Mouse (Mus musculus): Measurements from ENCODE around the gene Gm44790. TPM values are rescaled to one million over a fixed set of nuclear protein-coding genes. Genes with fewer than 3 reads are reported as not detected.

Gm44790 gene
- polyA plus RNA-seq, 1 experiment from 2014 or later = not detected

Other genes with a start within 250 kb of the Gm44790 start
- 3.8 TPM in 2 replicates for gene Tgfa, start 231.4 kb upstream of the Gm44790 start, polyA plus RNA-seq (2015; fragmentation: Nextera tagmentation; extraction: Ambion mirVana)
- 134 and 137 TPM in 2 replicates for gene Fam136a, start 61.0 kb upstream of the Gm44790 start, polyA plus RNA-seq (2015; fragmentation: Nextera tagmentation; extraction: Ambion mirVana)
- 599 and 627 TPM in 2 replicates for gene Snrpg, start 55.4 kb upstream of the Gm44790 start, polyA plus RNA-seq (2015; fragmentation: Nextera tagmentation; extraction: Ambion mirVana)
- 114 and 122 TPM in 2 replicates for gene Pcyox1, start 29.5 kb upstream of the Gm44790 start, polyA plus RNA-seq (2015; fragmentation: Nextera tagmentation; extraction: Ambion mirVana)
- 401 and 405 TPM in 2 replicates for gene Tia1, start 22.4 kb upstream of the Gm44790 start, polyA plus RNA-seq (2015; fragmentation: Nextera tagmentation; extraction: Ambion mirVana)
- gene C87436, start 11.7 kb downstream of the Gm44790 start, polyA plus RNA-seq (2015; fragmentation: Nextera tagmentation; extraction: Ambion mirVana) = 27.7 and 28.8 TPM in 2 replicates
- gene Pcbp1, start 99.7 kb downstream of the Gm44790 start, polyA plus RNA-seq (2015; fragmentation: Nextera tagmentation; extraction: Ambion mirVana) = 246 and 342 TPM in 2 replicates
- 0.50 and 0.59 TPM in 2 replicates for gene Asprv1, start 201.5 kb downstream of the Gm44790 start, polyA plus RNA-seq (2015; fragmentation: Nextera tagmentation; extraction: Ambion mirVana)
- gene Mxd1, start 242.5 kb downstream of the Gm44790 start, polyA plus RNA-seq (2015; fragmentation: Nextera tagmentation; extraction: Ambion mirVana) = 26.3 and 27.9 TPM in 2 replicates